Comparison of ENCODE assay signal across 24 mouse cellular contexts in genomic region chr17:65594687-65595086, GRCm38 (mm10). TPM values are rescaled to one million over a fixed set of nuclear protein-coding genes. Genes with fewer than 3 reads are reported as not detected.
DNase-seq lines count a peak whose midpoint lies in the region; ATAC-seq and TF ChIP-seq lines count a peak whose summit lies in the region.
"Had no signal": no experiment of that assay in that cellular context is flagged by ENCODE, and none has a peak within 500 bp of the region (broad histone marks: within the 10 kb centered on the region; RNA-seq: fewer than 3 reads in every experiment).

No protein-coding gene starts in this region.

- H3K4me2 ChIP-seq in liver, embryonic 12.5 days: no peak overlapping the region
- no peak overlapping the region for H3K4me2 ChIP-seq in liver, postnatal 0 days (ENCODE audit: low read depth, low read length)
- no peak overlapping the region for H3K4me2 ChIP-seq in liver, embryonic 11.5 days
- H3K4me2 ChIP-seq in midbrain, embryonic 11.5 days: no peak overlapping the region
- no peak overlapping the region for H3K4me2 ChIP-seq in midbrain, embryonic 16.5 days (ENCODE audit: low read length)

- H3K27ac ChIP-seq in liver, adult 2 months (replicated peaks; ENCODE audit: insufficient read depth, low read depth, low read length): no peak overlapping the region
- no peak overlapping the region for H3K27ac ChIP-seq in liver, embryonic 12.5 days
- H3K27ac ChIP-seq in liver, postnatal 0 days (ENCODE audit: low read depth): peak overlapping the region; percentile 58; the same call in 1 of the 2 replicates
- H3K27ac ChIP-seq in liver, embryonic 11.5 days (ENCODE audit: low read depth, low read length): no peak overlapping the region
- H3K27ac ChIP-seq in midbrain, embryonic 11.5 days (ENCODE audit: low read depth, low read length): no peak overlapping the region
- no peak overlapping the region for H3K27ac ChIP-seq in midbrain, embryonic 16.5 days (ENCODE audit: low read length)

- H3K4me1 ChIP-seq in liver, adult 2 months (ENCODE audit: control insufficient read depth, insufficient read depth, low read length): peaks cover 10% of the 10 kb centered on the region
- H3K4me1 ChIP-seq in liver, embryonic 12.5 days: peaks cover 33% of the 10 kb centered on the region
- peaks cover 9% of the 10 kb centered on the region; the same call in 1 of the 2 replicates for H3K4me1 ChIP-seq in liver, postnatal 0 days (ENCODE audit: insufficient read depth)
- H3K4me1 ChIP-seq in liver, embryonic 11.5 days (replicated peaks; ENCODE audit: control insufficient read depth, insufficient read depth, low read length): peaks cover 12% of the 10 kb centered on the region
- H3K4me1 ChIP-seq in midbrain, embryonic 11.5 days (ENCODE audit: control insufficient read depth, insufficient read depth, low read length): no peaks in the 10 kb centered on the region
- peaks cover 7% of the 10 kb centered on the region; the same call in 1 of the 2 replicates for H3K4me1 ChIP-seq in midbrain, embryonic 16.5 days (ENCODE audit: control insufficient read depth, insufficient read depth, low read length)

- H3K27me3 ChIP-seq in liver, adult 2 months (ENCODE audit: control insufficient read depth, insufficient read depth, low read length): no peaks in the 10 kb centered on the region
- no peaks in the 10 kb centered on the region for H3K27me3 ChIP-seq in liver, embryonic 12.5 days (replicated peaks)
- H3K27me3 ChIP-seq in liver, postnatal 0 days (ENCODE audit: insufficient read depth, low read length): no peaks in the 10 kb centered on the region
- no peaks in the 10 kb centered on the region for H3K27me3 ChIP-seq in liver, embryonic 11.5 days (replicated peaks; ENCODE audit: control insufficient read depth, insufficient read depth, low read length)
- H3K27me3 ChIP-seq in midbrain, embryonic 11.5 days (ENCODE audit: control insufficient read depth, insufficient read depth, low read length): no peaks in the 10 kb centered on the region
- no peaks in the 10 kb centered on the region for H3K27me3 ChIP-seq in midbrain, embryonic 16.5 days (ENCODE audit: control insufficient read depth, insufficient read depth, low read depth, low read length)
- H3K27me3 ChIP-seq: CH12.LX, Patski had no signal

- peaks cover 9% of the 10 kb centered on the region for H3K36me3 ChIP-seq in liver, adult 2 months (ENCODE audit: control insufficient read depth, insufficient read depth, low read length)
- H3K36me3 ChIP-seq in liver, embryonic 12.5 days: peaks cover 30% of the 10 kb centered on the region
- peaks cover 17% of the 10 kb centered on the region for H3K36me3 ChIP-seq in liver, postnatal 0 days (replicated peaks; ENCODE audit: insufficient read depth, low read length)
- H3K36me3 ChIP-seq in liver, embryonic 11.5 days (ENCODE audit: control insufficient read depth, insufficient read depth, low read length): peaks cover 5% of the 10 kb centered on the region; the same call in 1 of the 2 replicates
- 0 out of 2 replicates have a peak, but pooled peaks cover 2% of the 10 kb centered on the region for H3K36me3 ChIP-seq in midbrain, embryonic 11.5 days (ENCODE audit: control insufficient read depth, insufficient read depth, low read length)
- 0 out of 2 replicates have a peak, but pooled peaks cover 2% of the 10 kb centered on the region for H3K36me3 ChIP-seq in midbrain, embryonic 16.5 days (ENCODE audit: control insufficient read depth, insufficient read depth, low read length)

- peak; percentile 77 for DNase-seq in liver, adult 2 months (ENCODE audit: extremely low read depth, low read depth, low spot score)
- no peak for DNase-seq in liver, postnatal 0 days
- no peak for DNase-seq in liver, embryonic 11.5 days (ENCODE audit: low spot score)
- DNase-seq in midbrain, embryonic 11.5 days (ENCODE audit: low spot score, missing footprints): peak; percentile 77
- DNase-seq: adrenal gland, adult 2 months; adrenal gland, adult 8-10 months; adrenal gland, postnatal 10 days; adrenal gland, postnatal 14 days; adrenal gland, postnatal 25 days; adrenal gland, postnatal 36 days; B cell, adult 2 months; cerebellum, adult 11 months; cerebellum, adult 11-12 months; cerebellum, adult 18-20 months had no signal

- H3K79me2 ChIP-seq in liver, adult 2 months (ENCODE audit: control insufficient read depth, insufficient read depth, low read length): peaks cover 28% of the 10 kb centered on the region; the same call in 1 of the 2 replicates

- TF ChIP-seq EP300 in liver, postnatal 0 days (IDR thresholded peaks at IDR 0.05; ENCODE audit: low read depth): no peak; the same call in 1 of the 2 replicates

- TF ChIP-seq POLR2A in liver, adult 2 months (IDR thresholded peaks at IDR 0.05; ENCODE audit: extremely low read depth, insufficient read depth, low read length): no peak

- no peak overlapping the region for H3K4me3 ChIP-seq in liver, adult 2 months (ENCODE audit: insufficient read depth, low read depth, low read length)
- H3K4me3 ChIP-seq in liver, embryonic 12.5 days: no peak overlapping the region
- no peak overlapping the region for H3K4me3 ChIP-seq in liver, postnatal 0 days (ENCODE audit: low read depth, low read length)
- H3K4me3 ChIP-seq in liver, embryonic 11.5 days (ENCODE audit: low read depth, low read length): no peak overlapping the region
- H3K4me3 ChIP-seq in midbrain, embryonic 11.5 days (ENCODE audit: low read depth, low read length): no peak overlapping the region
- H3K4me3 ChIP-seq in midbrain, embryonic 16.5 days (ENCODE audit: low read depth, low read length): no peak overlapping the region

- no peaks in the 10 kb centered on the region for H3K9me3 ChIP-seq in liver, embryonic 12.5 days (replicated peaks)
- H3K9me3 ChIP-seq in liver, postnatal 0 days (ENCODE audit: low read length): no peaks in the 10 kb centered on the region
- no peaks in the 10 kb centered on the region for H3K9me3 ChIP-seq in liver, embryonic 11.5 days (ENCODE audit: control insufficient read depth, low read length)
- H3K9me3 ChIP-seq in midbrain, embryonic 11.5 days (ENCODE audit: control insufficient read depth, low read length): no peaks in the 10 kb centered on the region
- no peaks in the 10 kb centered on the region for H3K9me3 ChIP-seq in midbrain, embryonic 16.5 days (replicated peaks; ENCODE audit: control insufficient read depth, low read length, poor library complexity, severe bottlenecking)
- H3K9me3 ChIP-seq: G1E had no signal

- H3K9ac ChIP-seq in liver, adult 2 months (ENCODE audit: low read depth, low read length): no peak overlapping the region
- H3K9ac ChIP-seq in liver, embryonic 12.5 days: no peak overlapping the region
- H3K9ac ChIP-seq in liver, postnatal 0 days (replicated peaks): no peak overlapping the region
- no peak overlapping the region for H3K9ac ChIP-seq in liver, embryonic 11.5 days (ENCODE audit: low read depth, low read length)
- H3K9ac ChIP-seq in midbrain, embryonic 11.5 days (ENCODE audit: low read length): no peak overlapping the region
- H3K9ac ChIP-seq in midbrain, embryonic 16.5 days (ENCODE audit: low read depth, low read length): no peak overlapping the region

- ATAC-seq in liver, embryonic 12.5 days: no peak
- ATAC-seq in liver, postnatal 0 days: peak; percentile 86
- ATAC-seq in liver, embryonic 11.5 days (replicated peaks; ENCODE audit: low FRiP score): no peak
- ATAC-seq in midbrain, embryonic 11.5 days (ENCODE audit: low FRiP score): no peak
- no peak for ATAC-seq in midbrain, embryonic 16.5 days
- ATAC-seq: activated CD4-positive, CD25-positive, alpha-beta regulatory T cell, adult 4 months; CD4-positive, CD25-positive, alpha-beta regulatory T cell, adult 4 months; Patski had no signal

- 20% methylated on average over 8 of the region's 8 CpGs for WGBS in liver, adult 2 months
- 85% methylated on average over 8 of the region's 8 CpGs for WGBS in liver, embryonic 12.5 days (ENCODE audit: insufficient replicate concordance)
- WGBS in liver, postnatal 0 days (ENCODE audit: insufficient replicate concordance): 68% methylated on average over 8 of the region's 8 CpGs
- WGBS in liver, embryonic 11.5 days: 91% methylated on average over 8 of the region's 8 CpGs
- 93% methylated on average over 8 of the region's 8 CpGs for WGBS in midbrain, embryonic 11.5 days
- WGBS in midbrain, embryonic 16.5 days: 90% methylated on average over 8 of the region's 8 CpGs

- TF ChIP-seq CTCF in liver, adult 2 months (IDR thresholded peaks at IDR 0.05; ENCODE audit: low read depth, low read length): no peak
- no peak for TF ChIP-seq CTCF in liver, postnatal 0 days (IDR thresholded peaks at IDR 0.05; ENCODE audit: low read depth)

RNA-seq across cellular contexts. Expression of gene Vapa, which starts 18.7 kb away (rescaled TPM):
- total RNA-seq in liver, adult 2 months (2014; rRNA removed): 48.9 and 51.7 TPM in 2 replicates
- polyA plus RNA-seq in liver, adult 2 months (2012; rRNA removed): 17.9 and 19.0 TPM in 2 replicates
- polyA plus RNA-seq in liver, embryonic 12.5 days (2016; fragmentation: Nextera tagmentation; extraction: Ambion mirVana): 106 and 107 TPM in 2 replicates
- polyA plus RNA-seq in liver, postnatal 0 days (2015; fragmentation: Nextera tagmentation; extraction: Ambion mirVana): 84.0 and 93.8 TPM in 2 replicates
- 158 and 163 TPM in 2 replicates for polyA plus RNA-seq in liver, embryonic 11.5 days (2014; fragmentation: Nextera tagmentation; extraction: Ambion mirVana)
- polyA plus RNA-seq in midbrain, embryonic 11.5 days (2014; fragmentation: Nextera tagmentation; extraction: Ambion mirVana): 242 and 263 TPM in 2 replicates
- polyA plus RNA-seq in midbrain, embryonic 16.5 days (2015; fragmentation: Nextera tagmentation; extraction: Ambion mirVana): 275 and 287 TPM in 2 replicates

RNA-seq across cellular contexts. Expression of gene Txndc2, which starts 47.3 kb away (rescaled TPM):
- not detected in 2 replicates for total RNA-seq in liver, adult 2 months (2014; rRNA removed)
- polyA plus RNA-seq in liver, adult 2 months (2012; rRNA removed): not detected in 2 replicates
- not detected in 2 replicates for polyA plus RNA-seq in liver, embryonic 12.5 days (2016; fragmentation: Nextera tagmentation; extraction: Ambion mirVana)
- polyA plus RNA-seq in liver, postnatal 0 days (2015; fragmentation: Nextera tagmentation; extraction: Ambion mirVana): not detected in 2 replicates
- not detected in 2 replicates for polyA plus RNA-seq in liver, embryonic 11.5 days (2014; fragmentation: Nextera tagmentation; extraction: Ambion mirVana)
- polyA plus RNA-seq in midbrain, embryonic 11.5 days (2014; fragmentation: Nextera tagmentation; extraction: Ambion mirVana): 0.12 and 0.18 TPM in 2 replicates
- polyA plus RNA-seq in midbrain, embryonic 16.5 days (2015; fragmentation: Nextera tagmentation; extraction: Ambion mirVana): not detected in 2 replicates
- total RNA-seq: CH12.LX, MEL had no signal
- polyA plus RNA-seq: activated CD4-positive, CD25-positive, alpha-beta regulatory T cell, adult 4 months; CD4-positive, CD25-positive, alpha-beta regulatory T cell, adult 4 months; G1E; Patski had no signal

RNA-seq across cellular contexts. Expression of gene Tmem232, which starts 54.1 kb away (rescaled TPM):
- total RNA-seq in liver, adult 2 months (2014; rRNA removed): not detected in 2 replicates
- polyA plus RNA-seq in liver, adult 2 months (2012; rRNA removed): not detected in 2 replicates
- polyA plus RNA-seq in liver, embryonic 12.5 days (2016; fragmentation: Nextera tagmentation; extraction: Ambion mirVana): not detected in 2 replicates
- polyA plus RNA-seq in liver, postnatal 0 days (2015; fragmentation: Nextera tagmentation; extraction: Ambion mirVana): not detected in 2 replicates
- polyA plus RNA-seq in liver, embryonic 11.5 days (2014; fragmentation: Nextera tagmentation; extraction: Ambion mirVana): not detected in 2 replicates
- polyA plus RNA-seq in midbrain, embryonic 11.5 days (2014; fragmentation: Nextera tagmentation; extraction: Ambion mirVana): not detected in 2 replicates
- polyA plus RNA-seq in midbrain, embryonic 16.5 days (2015; fragmentation: Nextera tagmentation; extraction: Ambion mirVana): 0.46 and 0.92 TPM in 2 replicates
- total RNA-seq: adrenal gland, adult 18-20 months; adrenal gland, adult 2 months; adrenal gland, adult 8-10 months; adrenal gland, postnatal 14 days; adrenal gland, postnatal 25 days; adrenal gland, postnatal 36 days; CH12.LX; G1E; MEL had no signal
- polyA plus RNA-seq: activated CD4-positive, CD25-positive, alpha-beta regulatory T cell, adult 4 months; adrenal gland, adult 2 months; C2C12; CD4-positive, CD25-positive, alpha-beta regulatory T cell, adult 4 months; G1E; Patski had no signal

Comparison
In these comparisons a context has a peak if more than half of its experiments do, and no peak if none do; other contexts are left out.
1. DNase-seq: peak in liver, adult 2 months (single experiment) and midbrain, embryonic 11.5 days (single experiment); none in liver, postnatal 0 days (single experiment) and liver, embryonic 11.5 days (single experiment).